Mouse (Mus musculus): ENCODE measurements at regions not wholly inside any gene's neighbourhood (a gene's known extent, or its start where the extent isn't known, plus 50 kb on each side); places are given as distances from the start of the nearest gene placed in this dataset.
A peak's percentile ranks its signal among the peaks of the same experiment; 100 is the strongest.

DNA sequence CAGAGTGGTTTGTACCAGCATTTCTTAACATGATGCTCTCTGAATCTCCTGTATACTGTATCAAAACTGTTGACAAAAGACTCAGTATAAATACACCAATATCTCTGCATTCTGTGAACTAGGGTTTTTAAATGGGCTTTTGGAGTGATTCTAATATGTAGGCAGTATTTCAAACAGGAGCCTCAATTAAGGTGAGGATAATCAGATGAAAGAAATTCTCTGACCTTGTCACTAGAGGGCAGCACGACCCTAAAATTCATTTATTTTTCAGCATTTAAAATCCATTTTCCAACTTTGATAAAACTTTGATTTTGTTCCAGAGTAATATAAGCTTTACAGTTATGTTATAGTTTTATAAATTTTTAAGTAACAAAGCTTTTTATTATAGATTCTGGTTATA, 114.5 kb downstream of the Rfx6 start:
- DNase-seq = peak; percentile 13

DNA sequence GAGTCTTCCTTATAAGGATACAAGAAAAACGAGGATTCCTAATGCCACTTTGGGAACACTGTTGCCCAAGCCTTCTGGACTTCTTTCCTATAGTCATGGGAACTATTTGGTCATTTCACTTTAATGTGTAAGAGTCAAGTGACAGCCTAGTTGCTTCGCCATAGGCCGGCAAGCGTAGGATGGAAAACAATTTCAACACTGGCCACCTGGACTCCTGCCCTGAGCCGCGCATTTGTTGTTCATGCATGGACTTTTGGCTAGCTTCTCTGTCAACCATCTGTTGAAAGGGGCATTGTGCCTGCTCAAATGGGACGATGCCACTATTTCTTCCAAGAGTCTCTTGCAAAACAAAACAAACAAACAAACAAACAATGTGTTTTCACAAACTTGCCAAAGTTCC, 116.3 kb downstream of the Rfx6 start:
- no peak for DNase-seq

DNA sequence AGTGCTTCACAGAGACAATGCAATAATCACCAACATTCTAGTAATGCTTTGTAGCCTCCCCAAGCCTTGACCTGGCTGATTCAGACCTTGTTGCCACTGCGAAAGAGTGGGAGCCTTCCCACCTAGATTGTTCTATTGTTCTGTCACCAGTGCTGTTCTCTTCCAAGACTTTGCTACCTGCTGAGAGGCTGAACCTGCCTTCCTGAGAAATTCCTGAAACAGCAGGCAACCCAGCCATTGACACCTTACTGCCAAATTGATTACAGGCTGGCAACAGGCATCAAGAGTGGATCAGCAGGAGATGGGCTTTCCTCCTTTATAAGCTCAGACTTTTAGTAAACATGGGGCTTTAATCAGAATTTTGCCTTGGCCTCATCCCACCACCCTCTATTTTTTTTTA, 139.1 kb downstream of the Rfx6 start:
- DNase-seq = no peak

DNA sequence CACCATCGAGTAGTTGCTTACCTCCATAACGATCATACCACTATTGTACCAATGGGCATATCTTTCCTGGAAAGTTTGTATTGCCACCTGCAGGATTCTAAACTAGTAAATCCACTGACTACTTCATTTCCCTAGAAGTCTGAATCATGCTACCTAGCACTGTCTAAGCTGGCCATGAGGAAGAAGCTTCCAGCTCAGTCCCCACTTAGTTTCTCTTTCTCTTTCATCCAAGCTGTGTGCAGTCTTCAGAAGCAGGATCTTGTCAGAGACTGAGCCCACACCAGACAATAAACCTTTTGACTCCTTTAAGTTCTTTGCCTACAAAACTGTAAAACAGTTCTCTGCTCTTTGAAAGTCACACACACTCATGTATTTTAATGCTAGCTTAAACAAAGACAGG, 146.3 kb downstream of the Rfx6 start:
- no peak for DNase-seq

DNA sequence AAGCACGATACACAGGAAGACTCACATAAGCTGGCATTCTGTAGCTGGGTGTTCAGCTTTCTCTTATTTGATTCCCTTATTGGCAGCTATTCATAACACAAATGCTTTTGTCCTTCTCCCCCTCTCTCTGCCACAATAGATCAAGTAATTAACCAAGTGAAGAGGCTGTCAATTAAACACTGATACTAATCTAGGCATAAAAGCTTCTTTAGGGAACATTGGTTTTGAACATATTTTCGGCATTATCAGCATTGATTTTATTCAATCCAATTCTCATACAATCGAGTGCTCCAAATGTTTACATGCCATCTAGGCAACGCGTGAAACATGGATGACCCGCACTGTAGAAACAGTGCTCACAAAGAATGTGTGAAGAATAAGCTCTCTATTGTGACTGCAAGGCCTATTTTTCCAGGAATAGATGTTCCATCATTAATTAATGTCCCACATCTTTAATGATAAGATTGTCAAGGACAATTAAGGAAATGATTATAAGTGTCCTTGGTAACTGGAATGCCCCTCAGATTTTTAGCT, 148.9 kb downstream of the Rfx6 start:
- DNase-seq = no peak

DNA sequence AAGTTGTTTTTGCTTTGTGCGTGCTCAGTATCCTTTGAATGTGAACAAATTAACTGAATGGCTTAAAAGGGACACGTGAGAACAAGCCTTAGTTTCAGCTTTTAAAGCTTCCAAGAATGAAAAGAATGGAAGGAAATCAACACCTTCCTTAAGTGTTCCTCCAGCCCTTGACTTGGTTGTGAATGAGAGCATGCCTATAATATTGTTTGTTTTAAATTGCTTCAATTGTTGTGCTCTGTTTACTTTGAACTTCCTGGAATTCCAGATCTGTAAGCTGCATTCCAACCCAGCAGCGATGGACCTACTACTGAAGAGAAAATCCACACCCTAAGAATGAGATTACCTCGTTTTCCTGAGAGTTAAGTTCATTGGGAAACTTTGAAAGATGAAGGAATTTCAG, 154.9 kb downstream of the Rfx6 start:
- peak; percentile 6 for DNase-seq

DNA sequence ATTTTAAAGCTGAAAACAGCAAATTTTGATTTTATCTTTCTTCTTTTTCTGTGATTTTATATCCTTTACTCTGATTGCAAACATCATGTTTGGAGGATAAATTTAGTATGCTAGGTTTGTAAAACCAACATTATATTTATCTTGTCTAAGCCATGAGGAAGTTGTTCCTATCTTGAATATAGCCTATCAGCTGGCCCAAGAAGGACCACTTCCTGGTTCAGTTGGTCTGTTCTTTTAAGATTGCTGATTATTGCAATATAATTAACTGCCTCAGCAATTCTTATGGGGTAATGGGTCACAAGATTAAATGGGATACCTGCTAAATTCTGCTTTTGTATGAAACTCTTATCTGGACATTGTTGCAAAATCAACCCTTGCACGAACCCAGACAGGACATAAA, 165.5 kb downstream of the Rfx6 start:
- DNase-seq = no peak

DNA sequence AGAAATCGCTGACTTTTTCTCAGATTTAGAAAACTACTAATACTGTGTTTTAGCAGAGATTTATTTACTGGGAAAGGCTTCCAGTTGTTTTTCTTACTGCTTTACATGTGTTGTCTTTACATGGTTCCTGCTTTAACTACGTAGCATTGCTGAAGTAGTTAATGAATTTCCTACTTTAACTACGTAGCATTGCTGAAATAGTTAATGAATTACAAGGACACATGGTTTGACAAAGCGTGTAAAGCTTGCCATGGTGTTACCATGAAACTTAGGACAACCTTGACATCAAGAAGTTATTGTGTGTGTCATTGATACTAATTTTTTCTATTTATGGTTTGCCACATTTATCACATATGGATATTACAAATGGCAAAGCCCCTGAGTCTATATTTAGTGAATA, 168.7 kb downstream of the Rfx6 start:
- DNase-seq = no peak

DNA sequence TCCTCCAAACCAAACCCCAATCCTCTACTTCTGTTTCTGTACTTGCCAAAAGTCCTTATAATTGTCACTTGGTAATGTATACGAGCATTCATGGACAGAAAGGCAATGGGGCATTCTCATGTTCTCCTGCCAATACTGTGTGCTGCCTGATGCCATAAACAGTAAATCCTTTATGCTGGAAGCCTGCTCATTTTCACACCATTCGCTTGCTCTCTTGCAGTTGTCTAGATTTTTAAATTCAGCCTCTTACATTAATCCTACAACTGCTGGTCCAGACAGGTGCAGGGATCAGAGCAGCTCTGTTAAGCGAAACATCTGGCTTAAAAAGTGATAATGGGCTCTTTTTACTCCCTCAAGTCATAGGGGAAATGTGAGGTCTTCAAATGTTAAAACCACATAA, 152.9 kb upstream of the Vgll2 start:
- no peak for DNase-seq

DNA sequence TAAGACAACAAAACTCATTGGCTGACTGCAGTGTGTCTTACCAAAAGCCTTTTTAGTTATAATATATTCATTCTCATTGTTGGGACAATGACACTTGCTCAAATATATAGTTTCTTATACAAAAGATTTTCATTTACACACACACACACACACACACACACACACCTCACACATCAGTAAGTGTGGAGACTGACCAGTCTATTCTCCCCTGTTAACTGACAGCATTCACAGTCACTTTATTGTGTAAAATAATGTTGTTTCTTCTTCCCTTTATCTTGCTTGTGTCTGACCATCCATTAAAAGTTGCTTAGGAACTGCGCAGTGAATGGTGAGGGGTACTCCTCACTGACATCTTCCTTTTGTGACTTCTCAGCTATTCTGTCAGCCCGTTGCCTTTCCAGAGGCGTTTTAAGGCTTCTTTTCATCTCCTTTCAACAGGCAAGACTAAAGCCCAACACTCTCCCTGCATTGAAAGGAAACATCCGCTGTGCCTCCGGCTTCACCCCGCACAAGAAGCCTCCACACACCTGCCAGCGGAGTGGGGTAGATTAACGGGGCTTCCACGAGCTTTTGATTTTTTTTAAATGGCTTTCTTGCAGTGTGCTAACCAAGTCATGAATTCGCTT, 111.1 kb upstream of the Vgll2 start:
- no peak for DNase-seq

DNA sequence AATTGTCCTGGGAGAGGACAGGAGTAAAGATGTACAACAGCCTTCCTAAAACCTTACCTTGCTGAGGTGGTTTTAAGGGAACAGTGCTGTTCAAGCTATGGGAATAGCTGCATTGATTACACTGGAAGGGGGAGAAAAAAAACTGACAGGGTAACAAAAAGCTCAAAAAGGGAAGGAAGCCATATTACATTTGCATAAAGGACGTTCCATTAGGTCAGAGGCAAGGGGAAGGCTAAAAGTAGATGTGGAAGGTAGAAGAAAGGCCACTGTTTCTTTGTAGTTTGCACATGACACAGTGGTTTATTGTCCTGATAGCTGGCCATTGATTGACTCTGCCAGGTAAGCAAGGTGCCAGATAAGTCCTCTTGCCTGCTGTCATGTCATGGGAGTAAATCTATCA, 110.2 kb upstream of the Vgll2 start:
- DNase-seq = no peak

DNA sequence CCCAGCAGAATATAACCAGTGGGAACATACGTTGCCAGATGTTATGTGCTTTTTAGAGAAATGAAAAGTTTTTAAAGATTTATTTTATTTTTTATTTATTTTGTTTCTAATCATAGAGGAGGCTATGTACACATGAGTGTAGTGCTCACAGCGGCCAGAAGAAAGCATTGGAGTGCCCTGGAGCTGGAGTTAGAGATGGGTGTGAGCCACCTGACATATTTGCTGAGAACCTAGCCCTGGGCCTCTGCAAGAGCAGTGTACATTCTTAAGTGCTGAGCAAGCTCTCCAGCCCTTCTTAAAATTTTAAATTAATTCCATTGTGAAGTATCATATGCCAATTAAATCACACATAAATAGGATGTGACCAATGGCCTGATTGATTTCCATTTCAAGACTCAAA, 95.7 kb upstream of the Vgll2 start:
- no peak for DNase-seq

DNA sequence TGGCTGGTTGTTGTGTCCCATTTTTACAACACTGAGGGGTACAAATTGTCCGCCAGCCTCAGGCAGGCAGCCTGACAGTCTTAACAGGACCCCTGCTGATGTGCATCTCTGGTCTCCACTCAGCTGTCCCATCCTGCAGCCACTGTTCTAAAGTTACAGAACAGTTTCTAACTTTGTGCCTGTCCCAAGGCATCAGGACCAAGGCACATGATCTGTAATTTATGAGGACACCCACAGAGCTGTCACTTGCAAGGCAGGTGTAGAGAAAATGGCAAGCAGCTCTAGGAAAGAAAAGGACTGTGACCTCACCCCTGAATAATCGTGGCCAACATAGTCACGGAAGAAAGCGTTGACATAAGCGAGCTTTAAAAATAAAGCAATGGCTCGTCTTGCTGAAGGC, 93.0 kb upstream of the Vgll2 start:
- DNase-seq = no peak

DNA sequence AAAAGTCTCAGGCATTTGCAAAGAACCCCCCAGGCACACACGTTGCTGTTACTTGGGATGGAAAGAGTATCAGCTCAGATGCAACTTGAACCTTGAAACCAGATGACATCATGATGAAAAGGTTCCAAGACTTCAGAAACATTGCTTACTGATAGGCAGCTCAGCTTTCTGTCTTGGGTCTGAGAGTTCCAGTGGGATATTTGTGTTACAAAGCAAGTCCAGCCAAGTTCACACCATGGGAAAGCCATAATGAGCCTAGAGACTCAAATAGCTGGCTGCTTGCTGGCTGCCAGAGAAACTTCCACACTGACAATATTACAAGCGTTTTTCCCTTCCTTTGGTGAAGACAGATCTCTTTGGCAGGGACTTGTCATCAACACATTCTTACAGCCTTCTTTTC, 92.0 kb upstream of the Vgll2 start:
- DNase-seq = no peak

DNA sequence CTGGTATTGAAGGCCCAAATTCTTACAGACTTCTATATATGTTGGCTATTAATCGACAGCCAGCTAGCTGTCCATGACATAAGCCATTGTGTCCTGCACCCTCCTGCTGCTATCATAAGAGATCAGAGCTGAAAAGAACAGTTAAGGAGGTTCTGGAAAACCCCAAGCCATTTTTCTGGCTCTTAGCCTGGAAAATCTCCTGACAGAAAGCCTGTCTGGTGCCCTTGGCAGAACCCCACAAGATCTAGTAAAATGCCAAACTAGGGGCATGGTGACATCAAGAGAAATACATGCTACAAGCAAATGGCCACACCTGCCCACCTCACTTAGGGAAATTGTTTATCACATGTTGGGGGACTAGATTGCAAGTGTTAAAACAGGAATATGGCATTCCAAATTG, 91.6 kb upstream of the Vgll2 start:
- no peak for DNase-seq

DNA sequence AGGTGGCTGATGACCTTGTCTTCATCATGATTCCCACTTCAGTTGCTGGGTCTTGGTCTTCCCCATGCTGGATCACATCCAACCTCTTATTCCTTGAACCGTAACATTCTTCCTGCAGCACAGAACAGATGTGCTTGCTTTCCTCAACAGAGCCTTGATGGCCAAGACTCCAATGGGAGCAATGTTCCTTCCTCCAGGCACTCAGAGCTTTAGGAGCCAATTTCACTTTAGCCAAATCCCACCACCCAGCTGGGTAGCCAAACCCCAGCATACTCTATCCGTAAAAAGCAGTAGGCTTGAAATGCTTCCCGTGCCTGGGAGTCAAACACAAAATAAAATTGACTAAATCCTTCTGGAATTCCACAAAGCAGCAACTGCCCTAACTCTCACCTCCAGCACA, 86.8 kb upstream of the Vgll2 start:
- no peak for DNase-seq

DNA sequence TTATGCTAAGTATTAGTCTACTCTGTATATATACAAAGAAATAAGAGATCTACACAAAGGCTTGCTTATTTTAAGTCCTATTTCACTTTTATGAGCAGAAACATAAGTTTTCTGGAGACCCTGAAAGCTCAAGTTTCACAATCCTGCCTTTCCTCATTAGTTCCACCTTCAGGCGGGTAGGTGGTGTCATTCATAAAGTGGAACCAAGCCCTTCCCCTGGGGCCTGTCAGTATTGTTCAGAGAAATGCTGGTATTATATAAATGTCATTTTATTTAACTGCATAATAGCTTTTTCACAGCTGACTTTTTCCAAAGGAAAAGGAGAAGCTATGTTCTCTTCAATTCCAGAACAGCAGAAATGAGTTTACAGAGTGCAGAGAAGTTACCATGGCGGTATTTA, 81.1 kb upstream of the Vgll2 start:
- DNase-seq = no peak

DNA sequence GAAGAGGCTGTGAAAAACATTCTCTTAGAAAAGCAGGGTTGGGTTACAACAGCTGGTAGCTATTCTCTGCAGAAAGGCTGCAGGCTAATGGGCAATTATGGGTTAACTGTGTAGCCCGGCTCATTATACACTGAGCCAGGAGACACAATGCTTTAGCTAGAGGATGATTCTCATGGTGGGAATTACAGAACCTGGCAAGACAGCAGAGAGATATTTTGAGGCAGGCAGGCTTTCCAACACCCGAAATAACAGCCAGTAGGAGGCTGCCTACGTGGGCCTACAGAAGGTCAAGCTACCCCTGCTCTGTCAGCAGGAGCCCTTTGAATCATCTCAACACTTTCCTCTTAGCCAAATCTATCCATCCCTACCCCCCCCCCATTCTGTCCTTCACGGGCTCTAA, 76.6 kb upstream of the Vgll2 start:
- DNase-seq = no peak

DNA sequence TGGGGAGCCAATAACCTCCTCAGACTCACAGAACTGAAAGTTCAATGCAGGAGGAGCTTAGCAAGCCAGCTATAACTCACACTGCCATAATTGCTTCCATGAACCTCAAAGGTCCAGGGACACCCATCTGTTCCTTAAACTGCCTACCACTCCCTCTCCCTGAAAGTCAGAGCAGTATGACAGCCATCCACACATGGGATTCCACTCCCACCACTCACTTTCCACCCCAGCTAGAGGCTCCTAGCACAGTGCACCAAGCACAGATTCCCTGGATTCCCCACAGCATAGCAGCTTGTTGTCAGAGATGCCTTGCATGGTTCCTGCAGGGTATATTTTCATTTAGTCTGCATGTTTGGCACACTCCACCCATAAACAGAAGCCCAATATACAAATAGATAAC, 76.1 kb upstream of the Vgll2 start:
- no peak for DNase-seq

DNA sequence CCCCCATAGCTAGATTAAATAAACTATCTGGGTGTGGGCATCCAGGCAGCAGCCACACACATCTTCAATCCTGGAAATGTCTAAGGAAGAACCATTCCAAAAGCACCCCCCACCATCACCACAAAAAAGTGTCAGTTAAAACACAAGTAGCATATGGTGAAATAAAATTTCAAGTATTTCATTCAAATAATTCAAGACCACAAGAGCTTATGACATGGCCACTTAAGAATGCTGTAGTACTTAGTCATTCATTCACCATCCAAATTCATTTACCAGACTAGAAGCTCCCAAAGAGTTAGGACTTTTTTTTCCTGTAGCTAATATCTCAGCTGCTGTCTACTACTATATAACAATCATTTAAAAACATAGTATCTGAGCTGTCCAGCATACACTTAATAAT, 75.4 kb upstream of the Vgll2 start:
- no peak for DNase-seq

DNA sequence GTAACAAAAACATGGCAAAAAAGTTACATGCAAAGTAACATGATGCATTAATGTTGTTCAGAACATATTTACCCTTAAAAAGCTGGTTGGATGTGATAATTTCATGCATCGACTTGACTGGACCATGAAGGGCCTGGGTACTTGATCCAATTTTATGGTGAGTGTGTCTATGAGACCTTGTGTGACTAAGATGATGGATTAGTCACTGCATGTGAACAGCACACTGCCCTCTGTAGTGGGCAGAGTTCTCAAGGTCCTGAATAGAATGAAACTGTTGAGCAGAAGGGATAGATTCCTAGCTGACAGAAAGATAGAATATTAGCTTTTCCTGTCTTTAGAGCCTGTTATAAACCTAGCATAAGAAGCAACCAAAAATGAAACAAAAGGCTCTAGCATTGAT, 72.3 kb upstream of the Vgll2 start:
- no peak for DNase-seq

DNA sequence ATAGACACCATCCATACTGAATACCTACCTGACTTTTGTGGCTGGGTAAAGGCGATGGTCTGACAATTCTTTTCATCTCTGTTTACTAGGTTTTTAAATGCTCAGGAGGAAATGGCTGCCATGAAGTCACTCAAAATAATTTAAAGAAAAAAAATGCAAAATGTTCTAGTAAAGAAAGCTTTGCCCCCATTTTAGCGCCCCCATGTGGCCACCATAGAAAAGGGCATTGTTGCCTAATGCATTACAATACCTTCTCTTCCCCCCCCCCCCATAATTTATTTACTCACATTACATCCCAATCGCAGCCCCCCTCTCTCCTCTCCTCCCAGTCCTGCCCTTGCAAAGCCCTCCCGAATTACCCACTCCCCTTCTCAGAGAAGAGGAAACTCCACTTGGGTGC, 70.3 kb upstream of the Vgll2 start:
- DNase-seq = no peak

DNA sequence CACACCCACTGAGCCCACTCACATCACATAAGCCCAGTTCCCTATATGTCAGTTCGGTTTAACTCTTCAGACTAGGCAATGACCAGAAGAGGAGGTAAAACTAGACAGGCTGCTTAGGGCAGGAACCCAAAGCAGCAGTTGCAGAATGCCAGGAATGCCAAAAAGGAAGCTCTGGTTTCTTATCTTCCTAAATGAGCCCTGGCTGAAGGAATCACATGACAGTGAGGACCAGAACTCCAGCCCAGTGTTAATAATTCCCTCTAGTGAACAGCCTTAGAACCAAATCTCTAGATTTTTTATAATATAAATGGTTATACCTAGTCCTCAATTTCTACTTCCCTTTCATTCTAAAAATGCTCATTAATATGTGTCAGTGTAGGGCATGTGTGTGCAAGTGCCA, 65.8 kb upstream of the Vgll2 start:
- DNase-seq = no peak

DNA sequence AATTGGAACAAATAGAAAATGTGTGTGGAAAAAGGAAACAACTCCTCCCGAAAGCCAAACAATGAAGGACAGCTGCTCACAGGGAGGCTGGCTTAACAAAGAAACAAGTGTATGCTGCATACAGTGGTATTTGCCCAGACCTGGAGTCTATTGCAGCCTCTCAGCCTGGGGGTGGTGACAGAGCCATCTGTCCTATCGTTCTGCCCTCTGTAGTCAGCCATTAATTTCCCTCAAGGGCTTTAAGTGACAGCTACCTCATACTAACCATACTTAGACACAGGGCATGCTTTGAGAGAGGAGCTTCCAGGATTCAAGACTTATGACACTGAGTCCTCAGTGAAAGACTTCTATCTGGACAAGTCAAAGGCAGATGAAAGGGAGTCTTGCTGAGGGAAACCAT, 60.8 kb upstream of the Vgll2 start:
- no peak for DNase-seq

DNA sequence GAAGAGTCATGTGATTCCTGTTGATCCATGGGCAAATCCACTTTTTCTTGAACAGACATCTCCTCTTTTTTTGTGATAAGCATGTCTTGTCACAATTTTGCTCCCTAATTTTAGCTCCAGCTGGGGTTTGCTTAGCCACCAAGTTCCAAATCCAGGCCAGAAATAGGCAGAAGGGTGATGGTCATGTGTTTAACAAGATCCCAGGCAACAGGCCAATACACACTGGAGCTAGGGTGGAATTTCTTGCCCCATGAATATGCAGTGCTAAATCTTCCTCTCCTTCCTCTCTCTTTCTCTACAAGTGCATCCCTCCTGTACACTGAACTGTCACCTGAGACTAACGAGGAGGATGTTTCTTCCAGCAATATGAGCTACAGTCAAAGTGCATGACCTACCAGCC, 58.6 kb upstream of the Vgll2 start:
- DNase-seq = no peak

DNA sequence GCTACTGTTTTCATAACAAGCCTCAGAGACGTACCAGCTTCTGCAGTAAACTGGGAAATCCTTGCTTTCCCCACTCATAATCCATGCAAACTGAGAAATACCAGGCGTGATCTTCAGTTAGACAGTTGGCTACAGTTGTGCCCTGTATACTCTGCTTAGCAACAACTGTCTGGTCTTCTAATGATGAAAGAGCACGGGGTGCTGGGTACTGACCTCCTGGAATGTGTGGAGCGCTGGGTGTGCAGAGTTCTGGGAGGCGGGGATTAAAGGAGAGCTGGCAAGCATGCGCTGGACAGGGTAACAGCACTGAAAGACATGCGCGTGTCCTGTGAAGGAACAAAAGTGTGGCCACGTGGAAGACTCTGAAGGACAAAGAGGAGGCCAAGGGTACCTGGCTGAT, 52.2 kb upstream of the Vgll2 start:
- no peak for DNase-seq

All from lung, postnatal 10 days (tissue).